Mouse (Mus musculus) MEL (cell line): ENCODE results near the gene Gm9774.

Source experiments
- CTCF ChIP-seq, 3 experiments: IDR thresholded peaks in 2 of 3; conservative IDR thresholded peaks in 1 of 3; 2 replicates each; pipeline ENCODE4 v1.5.1; 2011 to 2012; ENCODE audit warnings: low read length in 3 of 3, low read depth in 2 of 3, mild to moderate bottlenecking in 2 of 3, improper control_type of control experiment in 1 of 3, inconsistent platforms in 1 of 3, mixed read lengths in 1 of 3, moderate library complexity in 1 of 3; ENCODE audit not compliant: control insufficient read depth in 1 of 3, insufficient read depth in 1 of 3, poor library complexity in 1 of 3, severe bottlenecking in 1 of 3
- E2F4 ChIP-seq: IDR thresholded peaks from 2 replicates; pipeline ENCODE4 v1.6.1; 2011; ENCODE audit warnings: low read depth, low read length, improper control_type of control experiment, borderline replicate concordance
- ETS1 ChIP-seq: IDR thresholded peaks from 2 replicates; pipeline ENCODE4 v1.6.1; 2012; ENCODE audit warnings: low read depth, mild to moderate bottlenecking, inconsistent platforms, low read length, improper control_type of control experiment, moderate library complexity
- GABPA ChIP-seq: IDR thresholded peaks from 2 replicates; pipeline ENCODE4 v1.6.1; 2012; ENCODE audit warnings: low read depth, mild to moderate bottlenecking, inconsistent platforms, low read length, improper control_type of control experiment, moderate library complexity
- MAFK ChIP-seq: IDR thresholded peaks from 2 replicates; pipeline ENCODE4 v1.6.1; 2011; ENCODE audit warnings: low read depth, mild to moderate bottlenecking, low read length, improper control_type of control experiment, borderline replicate concordance
- MAX ChIP-seq: IDR thresholded peaks from 2 replicates; pipeline ENCODE4 v1.6.1; 2011; ENCODE audit warnings: low read length, improper control_type of control experiment
- POLR2A ChIP-seq, 2 experiments: IDR thresholded peaks; 2 replicates each; pipeline ENCODE4 v1.6.1; 2011 to 2012; ENCODE audit warnings: low read length in 2 of 2, mild to moderate bottlenecking in 2 of 2, control low read depth in 1 of 2, improper control_type of control experiment in 1 of 2, low read depth in 1 of 2, moderate library complexity in 1 of 2; ENCODE audit not compliant: control insufficient read depth in 1 of 2, insufficient read depth in 1 of 2, poor library complexity in 1 of 2
- RAD21 ChIP-seq: IDR thresholded peaks from 2 replicates; pipeline ENCODE4 v1.6.1; 2011; ENCODE audit warnings: mild to moderate bottlenecking, low read depth, low read length, improper control_type of control experiment
- SIN3A ChIP-seq: IDR thresholded peaks from 2 replicates; pipeline ENCODE4 v1.6.1; 2012; ENCODE audit warnings: low read length, improper control_type of control experiment, inconsistent platforms
- TCF12 ChIP-seq: IDR thresholded peaks from 2 replicates; pipeline ENCODE4 v1.6.1; 2014; ENCODE audit warnings: low read depth, mild to moderate bottlenecking, inconsistent platforms, low read length, improper control_type of control experiment, moderate library complexity
- USF1 ChIP-seq: IDR thresholded peaks from 2 replicates; pipeline ENCODE4 v1.6.1; 2014; ENCODE audit warnings: low read depth, mild to moderate bottlenecking, inconsistent platforms, low read length, improper control_type of control experiment, moderate library complexity
- USF2 ChIP-seq, 2 experiments: IDR thresholded peaks; 2 replicates each; pipeline ENCODE4 v1.6.1; 2011 to 2012; ENCODE audit warnings: improper control_type of control experiment in 2 of 2, low read length in 2 of 2, borderline replicate concordance in 1 of 2, inconsistent platforms in 1 of 2, low read depth in 1 of 2, mild to moderate bottlenecking in 1 of 2; ENCODE audit not compliant: insufficient read depth in 1 of 2
- ZC3H11A ChIP-seq: IDR thresholded peaks from 2 replicates; pipeline ENCODE4 v1.6.1; 2012; ENCODE audit warnings: low read depth, mild to moderate bottlenecking, inconsistent platforms, low read length, improper control_type of control experiment

GRCm38 (mm10) chr3:92417782-92418181, 11.4 kb downstream of the Gm9774 start, which contains the start of gene Sprr2j-ps:
- no peak for TF ChIP-seq SIN3A
- TF ChIP-seq TCF12, result no peak
- TF ChIP-seq MAX, result no peak
- TF ChIP-seq USF1, result no peak
- TF ChIP-seq POLR2A (IDR thresholded peaks at IDR 0.05; ENCODE audit: control insufficient read depth in 1 of 2, insufficient read depth in 1 of 2, low read depth in 1 of 2, low read length in 2 of 2, poor library complexity in 1 of 2), result no peak
- no peak for TF ChIP-seq ZC3H11A
- TF ChIP-seq MAFK, result no peak
- TF ChIP-seq CTCF (IDR thresholded peaks at IDR 0.05 in 2 of 3, conservative IDR thresholded peaks at IDR 0.05 in 1 of 3; ENCODE audit: control insufficient read depth in 1 of 3, insufficient read depth in 1 of 3, low read depth in 2 of 3, low read length in 3 of 3, poor library complexity in 1 of 3, severe bottlenecking in 1 of 3), result no peak
- TF ChIP-seq GABPA, result no peak
- TF ChIP-seq ETS1, result no peak
- no peak for TF ChIP-seq USF2 (IDR thresholded peaks at IDR 0.05; ENCODE audit: borderline replicate concordance in 1 of 2, insufficient read depth in 1 of 2, low read depth in 1 of 2, low read length in 2 of 2)
- no peak for TF ChIP-seq RAD21
- no peak for TF ChIP-seq E2F4
